Mouse (Mus musculus) activated CD4-positive, CD25-positive, alpha-beta regulatory T cell, adult 4 months (primary cell): Measurements from ENCODE around the gene Rapgef3. TPM values are rescaled to one million over a fixed set of nuclear protein-coding genes. Genes with fewer than 3 reads are reported as not detected.
A peak's percentile ranks its signal among the peaks of the same experiment; 100 is the strongest.

Experiments used
- ATAC-seq: one replicate; pipeline ENCODE4 v1.8.0; 2017
- polyA plus RNA-seq, 2 experiments: library from polyadenylated mRNA; unstranded; fragments of 100-300 nt; shearing (Covaris generic); gene quantifications; one replicate each; pipeline ENCODE4 v1.2.1; 2017

Gene Rapgef3
- not detected for polyA plus RNA-seq

- ATAC-seq, result peak; percentile 87
Observed at GRCm38 (mm10) chr15:97767280-97768186, at the start of gene Rapgef3. Gene Rapgef3 (minus strand): TSS chr15:97767972.

DNA sequence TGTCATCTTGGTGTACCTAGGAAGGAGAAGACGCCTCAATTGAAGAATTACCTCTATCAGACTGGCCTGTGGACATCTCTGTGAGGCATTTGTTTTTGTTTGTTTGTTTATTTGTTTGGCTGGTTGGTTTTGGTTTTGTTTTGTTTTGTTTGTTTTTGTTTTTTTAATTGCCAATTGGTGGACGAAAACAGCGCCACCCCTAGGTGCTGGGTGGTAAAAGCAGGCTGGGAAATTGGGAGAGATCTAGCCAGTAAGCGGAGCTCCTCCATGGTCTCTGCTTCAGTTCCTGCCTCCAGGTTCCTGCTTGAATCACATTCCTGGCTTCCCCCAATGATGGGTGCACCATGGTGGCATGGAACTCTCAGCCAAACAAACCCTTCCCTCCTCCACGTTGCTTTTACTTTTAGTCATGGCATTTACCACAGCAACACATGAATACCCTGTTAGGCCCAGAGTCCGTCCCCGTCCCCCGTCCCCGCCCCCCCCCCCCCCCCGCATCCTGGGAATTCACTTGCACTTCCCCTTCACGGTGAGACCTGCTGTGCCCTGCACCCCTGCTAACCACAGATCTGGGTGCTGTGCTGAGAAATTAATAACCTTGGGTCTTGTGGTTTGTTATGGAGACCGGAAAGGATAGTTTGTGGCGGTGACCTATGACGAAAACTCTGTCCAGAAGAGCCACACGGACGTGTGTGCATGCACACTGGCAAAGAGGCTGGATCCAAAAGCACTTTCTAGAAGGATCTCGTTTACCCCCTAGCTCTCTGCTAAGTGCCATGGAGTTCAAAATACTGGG lies 48.6 kb upstream of the Rapgef3 start:
- no peak for ATAC-seq

DNA sequence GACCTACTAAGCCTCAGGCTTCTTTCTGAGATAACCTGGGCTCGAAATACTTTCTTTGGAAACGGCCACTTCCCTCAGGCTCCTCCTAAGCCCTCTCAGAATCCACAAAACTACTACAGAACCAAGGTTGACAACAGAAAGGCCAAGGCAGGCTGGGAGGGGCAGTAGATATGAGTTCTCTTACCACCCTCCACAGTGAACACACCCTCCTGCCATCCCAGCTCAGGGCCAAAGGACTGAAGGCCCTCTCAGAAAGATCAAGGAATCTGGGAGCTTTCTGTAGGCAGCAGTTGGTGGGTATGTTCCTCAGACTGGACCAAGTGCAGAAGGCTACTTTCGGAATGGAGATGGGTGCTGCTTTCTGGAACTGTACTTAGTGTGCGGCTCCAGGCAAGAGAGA lies 47.5 kb upstream of the Rapgef3 start:
- ATAC-seq, result no peak

DNA sequence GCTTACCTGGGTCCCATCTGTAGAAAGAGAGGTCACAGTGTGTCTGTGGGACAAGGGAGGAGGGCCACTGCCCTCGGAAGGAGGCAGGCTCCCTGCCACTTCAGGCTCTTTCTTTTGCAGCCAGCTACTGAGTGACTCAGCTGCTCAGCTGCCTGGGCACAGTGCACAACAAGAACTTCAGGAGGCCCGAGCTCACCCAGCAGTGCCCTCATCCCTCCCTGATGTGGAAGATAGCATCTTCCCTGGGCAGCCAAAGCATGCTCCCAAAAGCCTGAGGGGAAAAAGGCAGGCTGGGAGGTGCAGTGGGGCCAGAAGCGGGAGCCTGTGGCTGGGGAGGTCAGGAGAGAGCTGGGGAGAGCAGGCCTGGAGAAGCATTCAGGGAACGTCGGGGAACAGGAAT lies 46.9 kb upstream of the Rapgef3 start:
- ATAC-seq, result no peak

GRCm38 (mm10) chr15:97813452-97814204 lies 45.9 kb upstream of the Rapgef3 start:
- no peak for ATAC-seq

DNA sequence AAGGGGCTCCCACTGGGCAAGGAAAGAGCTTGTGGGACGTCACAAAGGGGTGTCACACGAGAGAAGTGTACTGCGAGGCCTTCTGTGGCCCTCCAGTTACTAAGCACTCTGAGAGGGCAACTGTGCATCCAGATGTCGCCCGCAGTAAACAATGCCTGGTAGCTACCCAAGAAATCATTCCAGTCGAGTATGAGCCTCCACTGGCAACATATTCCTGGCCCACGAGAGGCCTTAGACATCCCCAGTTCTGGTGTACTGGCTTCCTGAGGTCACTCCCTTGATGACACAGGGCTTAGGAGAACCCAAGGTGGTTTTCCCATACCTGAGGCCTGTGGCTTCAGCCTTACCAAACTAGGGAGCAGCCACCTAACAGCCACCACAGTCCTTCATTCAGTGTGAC lies 45.1 kb upstream of the Rapgef3 start:
- no peak for ATAC-seq

DNA sequence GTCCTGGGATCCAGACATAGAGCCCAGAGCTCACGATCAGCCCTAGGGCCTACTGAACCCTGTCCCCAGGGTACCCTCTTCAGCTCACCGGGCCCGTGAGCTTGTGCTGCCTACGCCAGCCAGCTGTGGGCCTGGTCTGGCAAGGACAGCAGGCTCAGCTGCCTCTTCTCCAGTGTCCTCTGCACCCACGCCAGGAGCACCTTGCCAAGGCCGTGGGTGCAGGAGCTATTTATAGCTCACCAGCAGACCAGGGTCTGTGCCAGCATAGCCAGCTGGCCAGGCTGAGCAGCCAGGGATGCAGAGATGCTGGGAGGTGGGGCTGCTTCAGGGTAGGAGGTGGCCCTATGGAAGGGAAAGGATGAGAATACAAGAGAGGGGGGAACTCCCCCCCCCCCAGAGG lies 44.4 kb upstream of the Rapgef3 start:
- no peak for ATAC-seq

DNA sequence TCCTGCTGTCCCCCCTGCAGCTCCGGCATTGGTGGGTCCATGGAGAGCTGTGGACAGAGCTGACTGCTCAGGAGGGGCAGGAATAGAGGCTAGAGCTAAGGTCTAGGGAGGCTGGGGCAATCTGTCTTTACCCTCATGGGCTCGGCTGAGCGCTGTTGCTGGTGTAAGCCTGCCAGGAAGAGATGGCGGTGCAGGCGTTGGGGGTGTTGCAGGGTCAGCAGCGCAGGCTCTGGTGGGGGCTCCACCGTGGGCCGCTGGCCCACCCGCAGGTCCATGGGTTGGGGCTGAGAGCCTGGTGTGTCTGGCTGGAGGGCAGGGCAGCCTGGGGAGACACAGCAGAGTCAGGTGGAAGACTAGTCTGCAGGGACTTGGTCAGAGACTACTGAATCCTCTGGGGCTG lies 43.5 kb upstream of the Rapgef3 start:
- ATAC-seq, result no peak

DNA sequence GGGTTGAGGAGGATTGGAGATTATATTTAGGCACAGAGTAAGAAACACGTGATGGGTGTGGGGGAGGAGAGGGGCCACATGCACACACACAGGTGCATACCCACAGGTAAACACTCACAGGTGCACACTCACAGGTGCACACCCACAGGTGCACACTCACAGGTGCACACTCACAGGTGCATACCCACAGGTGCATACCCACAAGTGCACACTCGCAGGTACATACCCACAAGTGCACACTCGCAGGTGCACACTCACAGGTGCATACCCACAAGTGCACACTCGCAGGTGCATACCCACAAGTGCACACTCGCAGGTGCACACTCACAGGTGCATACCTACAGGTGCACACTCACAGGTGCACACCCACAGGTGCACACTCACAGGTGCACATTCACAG lies 42.6 kb upstream of the Rapgef3 start:
- no peak for ATAC-seq

DNA sequence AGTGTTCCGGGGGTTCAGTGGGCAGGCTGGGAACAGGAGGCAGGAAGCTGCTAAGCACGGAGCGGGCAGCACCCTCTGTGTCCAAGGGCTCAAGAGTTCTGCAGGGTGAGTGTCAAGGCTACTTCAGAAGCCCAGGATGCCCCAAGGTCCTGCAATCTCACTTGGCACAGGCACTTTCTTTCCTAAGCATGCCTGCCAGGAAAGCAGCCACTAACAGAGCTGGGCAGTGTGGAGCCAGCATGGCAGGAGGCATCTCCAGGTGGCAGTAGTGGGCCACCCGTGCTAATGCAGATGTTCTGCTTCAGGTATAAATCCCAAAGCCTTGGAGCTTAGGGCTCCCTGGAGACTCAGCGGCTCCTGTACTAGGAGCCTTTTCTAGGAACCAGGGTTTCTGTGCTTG lies 42.2 kb upstream of the Rapgef3 start:
- no peak for ATAC-seq

GRCm38 (mm10) chr15:97809206-97809605 lies 41.4 kb upstream of the Rapgef3 start:
- ATAC-seq, result no peak

DNA sequence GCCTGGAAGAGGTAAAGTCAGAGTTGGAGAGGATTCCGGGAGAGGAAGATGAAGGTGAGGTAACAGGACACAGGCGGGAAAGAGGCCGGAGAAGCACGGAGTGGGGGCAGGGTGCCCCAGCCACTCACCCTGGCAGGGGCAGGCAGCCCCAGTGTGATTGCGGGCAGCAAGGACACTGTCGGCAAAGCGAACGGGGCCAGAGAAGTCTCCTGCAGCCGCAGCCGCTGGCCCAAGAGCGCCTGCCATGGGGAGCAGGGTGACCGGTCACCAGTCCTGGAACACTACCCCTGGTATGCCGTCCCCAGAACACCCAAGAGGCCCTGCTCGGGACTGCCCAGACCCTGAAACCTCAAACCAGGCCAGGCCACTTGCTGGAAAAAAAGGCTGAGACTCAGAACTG lies 40.8 kb upstream of the Rapgef3 start:
- ATAC-seq, result no peak

- ATAC-seq, result no peak
Observed at GRCm38 (mm10) chr15:97807867-97808266, 40.1 kb upstream of the Rapgef3 start.

- no peak for ATAC-seq
Observed at GRCm38 (mm10) chr15:97802575-97802974, 34.8 kb upstream of the Rapgef3 start.

- no peak for ATAC-seq
Observed at GRCm38 (mm10) chr15:97801811-97802210, 34.0 kb upstream of the Rapgef3 start.

GRCm38 (mm10) chr15:97800853-97801252 lies 33.1 kb upstream of the Rapgef3 start:
- no peak for ATAC-seq

- no peak for ATAC-seq
Observed at GRCm38 (mm10) chr15:97799446-97799845, 31.7 kb upstream of the Rapgef3 start.

DNA sequence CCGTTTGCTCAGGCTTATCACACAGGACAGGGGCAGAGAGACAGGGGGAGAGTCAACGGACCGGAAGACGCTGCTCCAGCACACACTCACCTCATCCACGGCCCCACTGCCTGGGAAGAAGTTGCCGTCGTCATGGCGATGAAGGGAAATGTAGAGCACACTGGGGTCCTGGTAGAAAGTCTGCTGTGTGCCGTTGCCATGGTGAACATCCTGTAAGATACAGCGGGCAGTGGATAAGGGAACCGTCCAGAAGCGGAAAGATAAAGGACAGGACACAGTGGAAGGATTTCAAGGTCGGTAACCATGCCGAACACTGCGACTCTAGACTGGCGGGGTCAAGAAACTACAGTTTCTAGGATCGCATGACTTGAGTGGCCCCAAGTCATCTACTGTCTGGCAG lies 30.4 kb upstream of the Rapgef3 start:
- no peak for ATAC-seq

GRCm38 (mm10) chr15:97796674-97797310 lies 29.0 kb upstream of the Rapgef3 start:
- no peak for ATAC-seq

- no peak for ATAC-seq
Observed at GRCm38 (mm10) chr15:97795559-97796235, 27.9 kb upstream of the Rapgef3 start.

- no peak for ATAC-seq
Observed at GRCm38 (mm10) chr15:97794268-97794667, 26.5 kb upstream of the Rapgef3 start.
